In genomic region chr2:84716423-84717355, GRCm38 (mm10) we compare ENCODE assay signal across 8 mouse cellular contexts. TPM values are rescaled to one million over a fixed set of nuclear protein-coding genes. Genes with fewer than 3 reads are reported as not detected.
DNase-seq lines count a peak whose midpoint lies in the region; ATAC-seq lines count a peak whose summit lies in the region.

No protein-coding gene starts in this region.

- peak overlapping the region; percentile 98 for H3K27ac ChIP-seq in kidney, embryonic 15.5 days
- H3K27ac ChIP-seq in hindbrain, embryonic 12.5 days, result peak overlapping the region; percentile 97
- peak overlapping the region; percentile 97 for H3K27ac ChIP-seq in midbrain, embryonic 13.5 days

- DNase-seq in kidney, adult 11 months, result no peak
- peak; percentile 80 for DNase-seq in adipocyte (ENCODE audit: low spot score)
- no peak for DNase-seq in left cerebral cortex, postnatal 4 days
- DNase-seq in urinary bladder, postnatal 36 days (ENCODE audit: low spot score in 2 of 2), result no peak
- no peak for DNase-seq in layer of hippocampus, postnatal 10 days (ENCODE audit: low spot score in 2 of 2)

- H3K36me3 ChIP-seq in kidney, embryonic 15.5 days, result peaks cover 8% of the 10 kb centered on the region
- peaks cover 5% of the 10 kb centered on the region; the same call in 1 of the 2 replicates for H3K36me3 ChIP-seq in hindbrain, embryonic 12.5 days
- H3K36me3 ChIP-seq in midbrain, embryonic 13.5 days, result peaks cover 8% of the 10 kb centered on the region

- peaks cover 18% of the 10 kb centered on the region for H3K4me1 ChIP-seq in kidney, embryonic 15.5 days
- H3K4me1 ChIP-seq in hindbrain, embryonic 12.5 days, result peaks cover 12% of the 10 kb centered on the region
- peaks cover 31% of the 10 kb centered on the region for H3K4me1 ChIP-seq in midbrain, embryonic 13.5 days (replicated peaks)

- ATAC-seq in kidney, embryonic 15.5 days (replicated peaks; ENCODE audit: low FRiP score), result no peak
- no peak for ATAC-seq in hindbrain, embryonic 12.5 days (ENCODE audit: low FRiP score)
- ATAC-seq in midbrain, embryonic 13.5 days, result no peak

- H3K4me2 ChIP-seq in kidney, embryonic 15.5 days, result peak overlapping the region; percentile 82
- peak overlapping the region; percentile 85 for H3K4me2 ChIP-seq in hindbrain, embryonic 12.5 days (replicated peaks)
- H3K4me2 ChIP-seq in midbrain, embryonic 13.5 days (replicated peaks), result peak overlapping the region; percentile 74

- H3K4me3 ChIP-seq in kidney, embryonic 15.5 days (replicated peaks), result peak overlapping the region; percentile 97
- H3K4me3 ChIP-seq in hindbrain, embryonic 12.5 days, result peak overlapping the region; percentile 94
- peak overlapping the region; percentile 96 for H3K4me3 ChIP-seq in midbrain, embryonic 13.5 days (replicated peaks)

- intact Hi-C loops in left cerebral cortex, postnatal 4 days (cut with DNase I), result no loop called here

- no peaks in the 10 kb centered on the region for H3K9me3 ChIP-seq in kidney, embryonic 15.5 days (replicated peaks)
- no peaks in the 10 kb centered on the region for H3K9me3 ChIP-seq in hindbrain, embryonic 12.5 days (replicated peaks)
- no peaks in the 10 kb centered on the region for H3K9me3 ChIP-seq in midbrain, embryonic 13.5 days

- no peaks in the 10 kb centered on the region for H3K27me3 ChIP-seq in kidney, embryonic 15.5 days
- no peaks in the 10 kb centered on the region for H3K27me3 ChIP-seq in hindbrain, embryonic 12.5 days
- H3K27me3 ChIP-seq in midbrain, embryonic 13.5 days, result no peaks in the 10 kb centered on the region

- WGBS in kidney, embryonic 15.5 days, result 32% methylated on average over 9 of the region's 9 CpGs
- 43% methylated on average over 9 of the region's 9 CpGs for WGBS in hindbrain, embryonic 12.5 days
- 35% methylated on average over 9 of the region's 9 CpGs for WGBS in midbrain, embryonic 13.5 days

- peak overlapping the region; percentile 65 for H3K9ac ChIP-seq in kidney, embryonic 15.5 days
- H3K9ac ChIP-seq in hindbrain, embryonic 12.5 days, result peak overlapping the region; percentile 63
- H3K9ac ChIP-seq in midbrain, embryonic 13.5 days (replicated peaks), result peak overlapping the region; percentile 77

RNA-seq across cellular contexts. Expression of gene Zdhhc5, which starts 1.7 kb away (rescaled TPM):
- polyA plus RNA-seq in kidney, embryonic 15.5 days (2015; fragmentation: Nextera tagmentation; extraction: Ambion mirVana), result 29.8 and 30.2 TPM in 2 replicates
- polyA plus RNA-seq in hindbrain, embryonic 12.5 days (2016; fragmentation: Nextera tagmentation; extraction: Ambion mirVana), result 30.0 and 33.8 TPM in 2 replicates
- 18.3 and 18.9 TPM in 2 replicates for polyA plus RNA-seq in midbrain, embryonic 13.5 days (2015; fragmentation: Nextera tagmentation; extraction: Ambion mirVana)
- 10 to 100 TPM; 34.2 to 34.8 TPM for total RNA-seq in left cerebral cortex, postnatal 4 days (2021)
- 10 to 100 TPM; 34.3 to 34.4 TPM for total RNA-seq in layer of hippocampus, postnatal 10 days (2021)

RNA-seq across cellular contexts. Expression of gene Clp1, which starts 10.5 kb away (rescaled TPM):
- polyA plus RNA-seq in kidney, embryonic 15.5 days (2015; fragmentation: Nextera tagmentation; extraction: Ambion mirVana), result 29.1 and 31.6 TPM in 2 replicates
- polyA plus RNA-seq in hindbrain, embryonic 12.5 days (2016; fragmentation: Nextera tagmentation; extraction: Ambion mirVana), result 35.0 and 37.0 TPM in 2 replicates
- polyA plus RNA-seq in midbrain, embryonic 13.5 days (2015; fragmentation: Nextera tagmentation; extraction: Ambion mirVana), result 32.8 and 34.5 TPM in 2 replicates
- 1 to 10 TPM; 8.3 to 9.3 TPM for total RNA-seq in left cerebral cortex, postnatal 4 days (2021)
- total RNA-seq in layer of hippocampus, postnatal 10 days (2021), result 1 to 10 TPM; 7.4 to 9.5 TPM

RNA-seq across cellular contexts. Expression of gene Ypel4, which starts 17.2 kb away (rescaled TPM):
- polyA plus RNA-seq in kidney, embryonic 15.5 days (2015; fragmentation: Nextera tagmentation; extraction: Ambion mirVana), result 8.7 and 9.4 TPM in 2 replicates
- 21.0 and 22.4 TPM in 2 replicates for polyA plus RNA-seq in hindbrain, embryonic 12.5 days (2016; fragmentation: Nextera tagmentation; extraction: Ambion mirVana)
- polyA plus RNA-seq in midbrain, embryonic 13.5 days (2015; fragmentation: Nextera tagmentation; extraction: Ambion mirVana), result 30.7 and 32.0 TPM in 2 replicates
- 10 to 100 TPM; 13.7 to 15.4 TPM for total RNA-seq in left cerebral cortex, postnatal 4 days (2021)
- total RNA-seq in layer of hippocampus, postnatal 10 days (2021), result 10 to 100 TPM; 19.7 to 19.9 TPM

RNA-seq across cellular contexts. Expression of gene Gm19426, which starts 26.8 kb away (rescaled TPM):
- 13.2 and 13.7 TPM in 2 replicates for polyA plus RNA-seq in kidney, embryonic 15.5 days (2015; fragmentation: Nextera tagmentation; extraction: Ambion mirVana)
- 9.7 and 10.9 TPM in 2 replicates for polyA plus RNA-seq in hindbrain, embryonic 12.5 days (2016; fragmentation: Nextera tagmentation; extraction: Ambion mirVana)
- polyA plus RNA-seq in midbrain, embryonic 13.5 days (2015; fragmentation: Nextera tagmentation; extraction: Ambion mirVana), result 7.9 and 8.1 TPM in 2 replicates
- total RNA-seq in left cerebral cortex, postnatal 4 days (2021), result 1 to 10 TPM; 5.8 to 6.9 TPM
- total RNA-seq in layer of hippocampus, postnatal 10 days (2021), result 1 to 10 TPM; 5.4 to 6.3 TPM

RNA-seq across cellular contexts. Expression of gene Tmx2, which starts 37.7 kb away (rescaled TPM):
- 174 and 179 TPM in 2 replicates for polyA plus RNA-seq in kidney, embryonic 15.5 days (2015; fragmentation: Nextera tagmentation; extraction: Ambion mirVana)
- 172 and 181 TPM in 2 replicates for polyA plus RNA-seq in hindbrain, embryonic 12.5 days (2016; fragmentation: Nextera tagmentation; extraction: Ambion mirVana)
- polyA plus RNA-seq in midbrain, embryonic 13.5 days (2015; fragmentation: Nextera tagmentation; extraction: Ambion mirVana), result 226 and 249 TPM in 2 replicates
- total RNA-seq in left cerebral cortex, postnatal 4 days (2021), result 100 to 1,000 TPM; 108 to 124 TPM
- total RNA-seq in layer of hippocampus, postnatal 10 days (2021), result 100 to 1,000 TPM; 180 to 184 TPM
